Mouse (Mus musculus): Measurements from ENCODE around the gene Atp8b4.

GRCm38 (mm10) chr2:126275511-126275910 lies 225.0 kb downstream of the Atp8b4 start:
- TF ChIP-seq POLR2A (IDR thresholded peaks at IDR 0.05; ENCODE audit: insufficient read depth, low read length), result no peak
- TF ChIP-seq CTCF (IDR thresholded peaks at IDR 0.05; ENCODE audit: low read depth, low read length), result no peak

All from ES-Bruce4 (cell line).